Comparison of ENCODE assay signal across 8 mouse cellular contexts in the genomic region with DNA sequence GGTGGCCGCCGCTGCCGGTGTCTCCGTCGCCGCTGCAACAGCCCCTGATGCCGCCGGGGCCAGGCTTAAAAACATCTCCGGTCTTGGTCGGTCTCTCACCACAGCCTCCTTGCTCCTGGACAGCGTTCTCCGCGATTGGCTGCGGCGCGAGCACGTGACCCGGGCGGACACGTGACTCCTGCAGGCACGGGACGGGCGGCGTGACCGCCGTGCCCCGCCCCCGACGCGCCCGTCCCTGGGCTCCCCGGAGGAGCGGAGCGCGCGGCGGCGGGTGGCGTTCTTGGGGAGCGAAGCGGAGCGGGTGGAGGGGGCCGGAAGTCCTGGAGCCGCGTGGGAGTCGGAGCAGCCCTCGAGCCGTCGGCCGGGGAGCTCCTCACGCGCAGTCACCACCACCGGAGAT. TPM values are rescaled to one million over a fixed set of nuclear protein-coding genes. Genes with fewer than 3 reads are reported as not detected.
DNase-seq lines count a peak whose midpoint lies in the region; ATAC-seq and TF ChIP-seq lines count a peak whose summit lies in the region.

A gene (minus strand): TSS at position 156 of the 400 bp plus-strand sequence.

- H3K36me3 ChIP-seq in embryonic facial prominence, embryonic 15.5 days: peaks cover 18% of the 10 kb centered on the region; the same call in 1 of the 2 replicates
- peaks cover 27% of the 10 kb centered on the region for H3K36me3 ChIP-seq in kidney, embryonic 14.5 days (ENCODE audit: control insufficient read depth, insufficient read depth, low read length)
- H3K36me3 ChIP-seq in limb, embryonic 14.5 days (ENCODE audit: control insufficient read depth, insufficient read depth, low read length): peaks cover 17% of the 10 kb centered on the region
- H3K36me3 ChIP-seq in midbrain, embryonic 16.5 days (ENCODE audit: control insufficient read depth, insufficient read depth, low read length): peaks cover 10% of the 10 kb centered on the region
- H3K36me3 ChIP-seq in spleen, adult 2 months (ENCODE audit: control insufficient read depth, insufficient read depth, low read length): peaks cover 11% of the 10 kb centered on the region

- peak within 1 kb of the TSS; percentile 99 for H3K4me3 ChIP-seq in bone marrow macrophage, adult 2 months (ENCODE audit: insufficient read depth, low read length)
- peak within 1 kb of the TSS; percentile 99 for H3K4me3 ChIP-seq in embryonic facial prominence, embryonic 15.5 days (replicated peaks)
- H3K4me3 ChIP-seq in kidney, embryonic 14.5 days (ENCODE audit: low read length): peak within 1 kb of the TSS; percentile 92
- peak within 1 kb of the TSS; percentile 94 for H3K4me3 ChIP-seq in limb, embryonic 14.5 days (replicated peaks; ENCODE audit: low read length)
- H3K4me3 ChIP-seq in midbrain, embryonic 16.5 days (ENCODE audit: low read depth, low read length): peak within 1 kb of the TSS; percentile 91
- H3K4me3 ChIP-seq in spleen, adult 2 months (ENCODE audit: extremely low read depth, insufficient read depth, insufficient read length): peak within 1 kb of the TSS; percentile 90

- no peak for TF ChIP-seq POLR2A in bone marrow macrophage, adult 2 months (IDR thresholded peaks at IDR 0.05; ENCODE audit: borderline replicate concordance, low read depth, low read length)
- TF ChIP-seq POLR2A in limb, embryonic 14.5 days (IDR thresholded peaks at IDR 0.05; ENCODE audit: borderline replicate concordance, extremely low read depth, insufficient read depth, insufficient read length): no peak
- TF ChIP-seq POLR2A in spleen, adult 2 months (IDR thresholded peaks at IDR 0.05; ENCODE audit: low read depth, low read length): peak; percentile 10; the same call in 1 of the 2 replicates

- WGBS in embryonic facial prominence, embryonic 15.5 days: under 1% methylated on average over 53 of the region's 53 CpGs
- under 1% methylated on average over 45 of the region's 53 CpGs for WGBS in kidney, embryonic 14.5 days
- WGBS in limb, embryonic 14.5 days: under 1% methylated on average over 44 of the region's 53 CpGs
- WGBS in midbrain, embryonic 16.5 days: under 1% methylated on average over 48 of the region's 53 CpGs
- under 1% methylated on average over 50 of the region's 53 CpGs for WGBS in spleen, adult 2 months

- TF ChIP-seq CTCF in bone marrow macrophage, adult 2 months (IDR thresholded peaks at IDR 0.05; ENCODE audit: low read depth, low read length): no peak
- no peak for TF ChIP-seq CTCF in spleen, adult 2 months (IDR thresholded peaks at IDR 0.05; ENCODE audit: extremely low read depth, insufficient read depth, insufficient read length, insufficient replicate concordance)

- peak within 1 kb of the TSS; percentile 80 for H3K9ac ChIP-seq in embryonic facial prominence, embryonic 15.5 days
- peak within 1 kb of the TSS; percentile 85 for H3K9ac ChIP-seq in kidney, embryonic 14.5 days (ENCODE audit: low read depth, low read length)
- peak within 1 kb of the TSS; percentile 75 for H3K9ac ChIP-seq in limb, embryonic 14.5 days (ENCODE audit: low read depth, low read length, severe bottlenecking)
- peak within 1 kb of the TSS; percentile 88 for H3K9ac ChIP-seq in midbrain, embryonic 16.5 days (ENCODE audit: low read depth, low read length)

- peak; percentile 99 for ATAC-seq in embryonic facial prominence, embryonic 15.5 days (ENCODE audit: insufficient number of reproducible peaks, low FRiP score, low TSS enrichment, low read depth)
- peak; percentile 98 for ATAC-seq in kidney, embryonic 14.5 days (ENCODE audit: low FRiP score, low TSS enrichment)
- ATAC-seq in limb, embryonic 14.5 days (ENCODE audit: low FRiP score, low read depth): peak; percentile 97
- peak; percentile 97 for ATAC-seq in midbrain, embryonic 16.5 days

- H3K9me3 ChIP-seq in embryonic facial prominence, embryonic 15.5 days (replicated peaks): no peaks in the 10 kb centered on the region
- no peaks in the 10 kb centered on the region for H3K9me3 ChIP-seq in kidney, embryonic 14.5 days (ENCODE audit: control insufficient read depth, low read length)
- H3K9me3 ChIP-seq in limb, embryonic 14.5 days (ENCODE audit: control insufficient read depth, low read length): no peaks in the 10 kb centered on the region
- H3K9me3 ChIP-seq in midbrain, embryonic 16.5 days (replicated peaks; ENCODE audit: control insufficient read depth, low read length, poor library complexity, severe bottlenecking): no peaks in the 10 kb centered on the region

- H3K27me3 ChIP-seq in embryonic facial prominence, embryonic 15.5 days: no peaks in the 10 kb centered on the region
- H3K27me3 ChIP-seq in kidney, embryonic 14.5 days (ENCODE audit: control insufficient read depth, insufficient read depth, low read length): no peaks in the 10 kb centered on the region
- no peaks in the 10 kb centered on the region for H3K27me3 ChIP-seq in limb, embryonic 14.5 days (ENCODE audit: control insufficient read depth, insufficient read depth, low read length)
- no peaks in the 10 kb centered on the region for H3K27me3 ChIP-seq in midbrain, embryonic 16.5 days (ENCODE audit: control insufficient read depth, insufficient read depth, low read depth, low read length)
- no peaks in the 10 kb centered on the region for H3K27me3 ChIP-seq in spleen, adult 2 months (ENCODE audit: control insufficient read depth, insufficient read depth, low read length)

- H3K4me2 ChIP-seq in embryonic facial prominence, embryonic 15.5 days (replicated peaks): peak within 1 kb of the TSS; percentile 70
- peak within 1 kb of the TSS; percentile 84 for H3K4me2 ChIP-seq in kidney, embryonic 14.5 days (replicated peaks; ENCODE audit: low read depth, low read length)
- H3K4me2 ChIP-seq in limb, embryonic 14.5 days (replicated peaks; ENCODE audit: low read depth, low read length, severe bottlenecking): peak within 1 kb of the TSS; percentile 66
- H3K4me2 ChIP-seq in midbrain, embryonic 16.5 days (ENCODE audit: low read length): peak within 1 kb of the TSS; percentile 72

- H3K27ac ChIP-seq in bone marrow macrophage, adult 2 months (ENCODE audit: insufficient read depth, low read depth, low read length): peak within 1 kb of the TSS; percentile 84
- peak within 1 kb of the TSS; percentile 92 for H3K27ac ChIP-seq in embryonic facial prominence, embryonic 15.5 days (replicated peaks)
- H3K27ac ChIP-seq in kidney, embryonic 14.5 days (ENCODE audit: low read depth, low read length): peak within 1 kb of the TSS; percentile 86
- H3K27ac ChIP-seq in limb, embryonic 14.5 days (replicated peaks; ENCODE audit: low read depth, low read length): peak within 1 kb of the TSS; percentile 83
- peak within 1 kb of the TSS; percentile 95 for H3K27ac ChIP-seq in midbrain, embryonic 16.5 days (ENCODE audit: low read length)
- peak within 1 kb of the TSS; percentile 93 for H3K27ac ChIP-seq in spleen, adult 2 months (ENCODE audit: insufficient read depth, low read length)

- H3K4me1 ChIP-seq in bone marrow macrophage, adult 2 months (ENCODE audit: control insufficient read depth, insufficient read depth, low read length): peaks cover 21% of the 10 kb centered on the region
- peaks cover 20% of the 10 kb centered on the region; the same call in 1 of the 2 replicates for H3K4me1 ChIP-seq in embryonic facial prominence, embryonic 15.5 days
- peaks cover 6% of the 10 kb centered on the region; the same call in 1 of the 2 replicates for H3K4me1 ChIP-seq in kidney, embryonic 14.5 days (ENCODE audit: control insufficient read depth, insufficient read depth, low read length)
- H3K4me1 ChIP-seq in limb, embryonic 14.5 days (ENCODE audit: control insufficient read depth, insufficient read depth, low read length): no peaks in the 10 kb centered on the region
- peaks cover 25% of the 10 kb centered on the region for H3K4me1 ChIP-seq in midbrain, embryonic 16.5 days (ENCODE audit: control insufficient read depth, insufficient read depth, low read length)
- peaks cover 4% of the 10 kb centered on the region; the same call in 1 of the 2 replicates for H3K4me1 ChIP-seq in spleen, adult 2 months (ENCODE audit: control insufficient read depth, insufficient read depth, insufficient read length)

- DNase-seq in B cell, adult 2 months: peak; percentile 95 to 96
- DNase-seq in heart, adult 9 months (ENCODE audit: low spot score in 2 of 2): peak; percentile 97 to 99
- DNase-seq in limb, embryonic 14.5 days (ENCODE audit: low spot score): peak; percentile 89
- DNase-seq in spleen, adult 2 months (ENCODE audit: low read depth in 1 of 2, low spot score in 2 of 2): peak; percentile 85 to 97

RNA-seq across cellular contexts. Expression of the gene that starts here (rescaled TPM):
- 28.3 and 32.6 TPM in 2 replicates for polyA plus RNA-seq in bone marrow macrophage, adult 2 months (2012; ENCODE audit: insufficient read depth, insufficient read length, missing spikeins)
- polyA plus RNA-seq in embryonic facial prominence, embryonic 15.5 days (2015; fragmentation: Nextera tagmentation; extraction: Ambion mirVana): 29.8 and 32.9 TPM in 2 replicates
- polyA plus RNA-seq in kidney, embryonic 14.5 days (2014; fragmentation: Nextera tagmentation; extraction: Ambion mirVana): 20.4 and 21.3 TPM in 2 replicates
- polyA plus RNA-seq in limb, embryonic 14.5 days (2012; rRNA removed): 7.9 and 10.9 TPM in 2 replicates
- 22.5 and 27.5 TPM in 2 replicates for polyA plus RNA-seq in limb, embryonic 14.5 days (2014; fragmentation: Nextera tagmentation; extraction: Ambion mirVana)
- polyA plus RNA-seq in midbrain, embryonic 16.5 days (2015; fragmentation: Nextera tagmentation; extraction: Ambion mirVana): 192 and 198 TPM in 2 replicates
- polyA plus RNA-seq in spleen, adult 2 months (2012; rRNA removed): 3.5 and 3.9 TPM in 2 replicates

Comparison
In these comparisons a context has a peak if more than half of its experiments do, and no peak if none do; other contexts are left out.
1. Peak in every context shown above with its lines: DNase-seq, ATAC-seq, H3K4me3 ChIP-seq and H3K27ac ChIP-seq.